Mouse (Mus musculus) neural tube, embryonic 14.5 days (tissue): ENCODE measurements around the gene Tmed4. TPM values are rescaled to one million over a fixed set of nuclear protein-coding genes. Genes with fewer than 3 reads are reported as not detected.

ENCODE experiments used
- ATAC-seq: fragments of 200-750 bp; cut with Nextera tagmentation; 2 replicates; pipeline ENCODE4 v1.8.0; 2017; ENCODE audit warnings: low read depth, mild to moderate bottlenecking, moderate TSS enrichment, moderate library complexity
- H3K27ac ChIP-seq: fragments of 300-500 bp; sonication (generic); 2 replicates; pipeline ENCODE4 v1.5.1; 2014; ENCODE audit warnings: low read depth, mild to moderate bottlenecking, control low read depth, low read length, moderate library complexity, mixed read lengths
- H3K27me3 ChIP-seq: fragments of 300-500 bp; sonication (generic); 2 replicates; pipeline ENCODE4 v1.6.1; 2014; ENCODE audit warnings: low read length; ENCODE audit not compliant: control insufficient read depth, insufficient read depth
- H3K36me3 ChIP-seq: fragments of 300-500 bp; sonication (generic); 2 replicates; pipeline ENCODE4 v1.6.1; 2014; ENCODE audit warnings: low read length, mixed read lengths; ENCODE audit not compliant: control insufficient read depth, insufficient read depth
- H3K4me1 ChIP-seq: fragments of 300-500 bp; sonication (generic); 2 replicates; pipeline ENCODE4 v1.6.1; 2014; ENCODE audit warnings: low read length; ENCODE audit not compliant: control insufficient read depth, insufficient read depth
- H3K4me2 ChIP-seq: fragments of 300-500 bp; sonication (generic); 2 replicates; pipeline ENCODE4 v1.6.1; 2014; ENCODE audit warnings: mild to moderate bottlenecking, low read depth, low read length, control low read depth
- H3K4me3 ChIP-seq: fragments of 300-500 bp; sonication (generic); 2 replicates; pipeline ENCODE4 v1.5.1; 2014; ENCODE audit warnings: low read depth, low read length, control low read depth, mixed read lengths
- H3K9ac ChIP-seq: fragments of 300-500 bp; sonication (generic); replicated peaks from 2 replicates; pipeline ENCODE4 v1.6.1; 2014; ENCODE audit warnings: low read depth, mild to moderate bottlenecking, control low read depth, low read length, mixed read lengths
- H3K9me3 ChIP-seq: fragments of 300-500 bp; sonication (generic); 2 replicates; pipeline ENCODE4 v1.6.1; 2016; ENCODE audit warnings: low read length; ENCODE audit not compliant: control insufficient read depth
- WGBS: fragments of 180-500 bp; shearing (Covaris S2); extraction: QIAGEN DNeasy Blood & Tissue Kit; methylation state at CpG from one replicate; pipeline ENCODE4 v1.1.7; 2014; 5-methylcytosine and 5-hydroxymethylcytosine counted together
- polyA plus RNA-seq: library from polyadenylated mRNA; unstranded; fragments of >200 nt; fragmentation: Nextera tagmentation; extraction: Ambion mirVana; gene quantifications from 2 replicates; pipeline ENCODE4 v1.2.1, GENCODE M21; 2014

Tmed4 gene
- polyA plus RNA-seq, 1 experiment from 2014 or later: 133 TPM

DNA sequence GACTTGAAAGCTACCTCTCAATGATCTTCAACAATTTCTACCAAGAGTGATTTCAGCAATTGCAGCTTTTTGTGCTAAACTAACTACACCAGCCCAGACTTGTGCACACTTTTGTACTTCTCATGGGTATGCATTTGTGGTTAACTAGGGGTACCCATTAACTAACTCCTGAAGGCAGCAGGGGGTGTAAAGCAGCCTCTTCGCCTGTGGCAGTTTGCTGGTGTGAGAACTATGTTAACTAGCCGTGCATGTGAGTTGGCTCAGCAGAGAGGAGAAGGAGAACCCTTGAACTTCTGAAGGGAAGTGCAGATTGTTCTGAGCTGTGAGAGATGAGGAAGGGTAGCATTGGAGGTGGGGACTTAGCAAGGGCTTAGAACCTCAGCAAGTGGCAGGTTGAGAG lies 28.1 kb upstream of the Tmed4 start:
- ATAC-seq: no peak
- WGBS: 89% methylated on average over 2 of the region's 2 CpGs

DNA sequence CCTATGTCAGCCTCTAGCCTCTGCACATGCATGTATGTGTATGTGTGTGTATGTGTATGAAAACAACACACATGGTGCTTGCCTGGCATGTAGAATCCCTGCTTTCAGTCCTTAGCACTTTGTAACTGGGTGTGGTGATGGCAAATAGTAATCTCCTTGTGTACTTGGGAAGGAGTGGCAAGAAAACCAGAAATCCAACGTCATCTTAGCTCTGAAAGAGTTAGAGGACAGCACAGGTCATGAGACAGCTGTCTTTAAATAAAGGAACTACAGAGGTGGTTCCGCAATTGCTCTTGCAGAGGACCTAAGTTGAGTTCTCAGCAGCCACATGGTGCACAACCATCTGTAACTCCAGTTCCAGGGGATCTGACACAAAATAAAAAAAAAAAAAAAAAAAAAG lies 24.8 kb upstream of the Tmed4 start:
- Histone ChIP-seq H3K9me3 (no peaks in the 10 kb centered on the region), H3K36me3 (peaks cover 24% of the 10 kb centered on the region), H3K4me3 (no peak overlapping the region), H3K9ac (no peak overlapping the region), H3K4me2 (no peak overlapping the region), H3K27ac (no peak overlapping the region), H3K27me3 (no peaks in the 10 kb centered on the region), H3K4me1 (no peaks in the 10 kb centered on the region)
- WGBS: 85% methylated on average over 2 of the region's 2 CpGs
- no peak for ATAC-seq

More for the DNA sequence above, 28.1 kb upstream of the Tmed4 start:
- Histone ChIP-seq H3K4me2 (no peak overlapping the region), H3K27me3 (no peaks in the 10 kb centered on the region), H3K27ac (no peak overlapping the region), H3K4me3 (no peak overlapping the region), H3K9me3 (no peaks in the 10 kb centered on the region), H3K4me1 (no peaks in the 10 kb centered on the region), H3K36me3 (peaks cover 16% of the 10 kb centered on the region), H3K9ac (no peak overlapping the region)

DNA sequence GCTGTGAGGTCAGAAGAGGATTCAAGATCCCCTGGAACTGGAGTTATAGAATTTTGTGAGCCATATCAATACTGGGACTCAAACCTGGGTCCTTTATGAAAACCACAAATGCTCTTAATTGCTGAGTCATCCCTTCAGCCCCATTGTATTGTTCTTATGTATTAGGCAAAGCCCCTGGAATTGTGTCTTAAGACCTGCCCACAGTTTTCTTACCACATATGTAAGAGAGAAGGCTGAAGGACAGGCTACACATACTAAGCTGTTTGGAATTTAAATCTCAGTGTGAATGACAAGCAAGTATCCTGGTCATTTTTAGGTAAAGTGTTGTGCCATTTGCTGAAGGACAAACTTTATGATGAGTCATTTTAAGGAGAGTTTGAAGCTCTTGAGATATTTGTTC lies 21.4 kb upstream of the Tmed4 start:
- peaks cover 24% of the 10 kb centered on the region for H3K36me3 ChIP-seq
- no peak overlapping the region for H3K9ac ChIP-seq
- no peak overlapping the region for H3K4me3 ChIP-seq
- ATAC-seq: no peak
- no peaks in the 10 kb centered on the region for H3K9me3 ChIP-seq
- no peak overlapping the region for H3K4me2 ChIP-seq
- H3K4me1 ChIP-seq: peaks cover 6% of the 10 kb centered on the region
- no peaks in the 10 kb centered on the region for H3K27me3 ChIP-seq
- H3K27ac ChIP-seq: no peak overlapping the region

DNA sequence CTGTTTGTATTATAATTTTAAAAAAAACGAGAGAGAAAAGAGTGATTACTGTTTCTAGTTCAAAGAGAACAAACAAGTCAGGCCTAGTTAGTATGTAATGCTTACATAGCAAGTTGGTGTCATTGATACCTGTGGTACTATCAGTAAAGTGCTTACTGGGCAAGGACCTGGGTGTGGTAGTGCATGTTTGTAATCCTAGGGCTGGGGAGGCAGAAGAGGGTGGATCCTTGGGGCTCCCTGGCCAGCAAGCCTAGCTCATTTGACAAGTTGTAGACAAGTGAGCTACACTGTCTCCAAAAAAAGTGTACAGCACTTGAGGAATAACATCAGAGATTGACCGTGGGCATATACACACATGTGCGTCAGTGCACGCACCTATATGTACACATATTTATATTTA lies 20.0 kb upstream of the Tmed4 start:
- H3K9me3 ChIP-seq: no peaks in the 10 kb centered on the region
- ATAC-seq: no peak
- H3K4me3 ChIP-seq: no peak overlapping the region
- H3K4me2 ChIP-seq: no peak overlapping the region
- H3K4me1 ChIP-seq: peaks cover 6% of the 10 kb centered on the region
- H3K9ac ChIP-seq: no peak overlapping the region
- 93% methylated on average over 4 of the region's 4 CpGs for WGBS
- no peak overlapping the region for H3K27ac ChIP-seq
- no peaks in the 10 kb centered on the region for H3K27me3 ChIP-seq
- peaks cover 18% of the 10 kb centered on the region for H3K36me3 ChIP-seq

DNA sequence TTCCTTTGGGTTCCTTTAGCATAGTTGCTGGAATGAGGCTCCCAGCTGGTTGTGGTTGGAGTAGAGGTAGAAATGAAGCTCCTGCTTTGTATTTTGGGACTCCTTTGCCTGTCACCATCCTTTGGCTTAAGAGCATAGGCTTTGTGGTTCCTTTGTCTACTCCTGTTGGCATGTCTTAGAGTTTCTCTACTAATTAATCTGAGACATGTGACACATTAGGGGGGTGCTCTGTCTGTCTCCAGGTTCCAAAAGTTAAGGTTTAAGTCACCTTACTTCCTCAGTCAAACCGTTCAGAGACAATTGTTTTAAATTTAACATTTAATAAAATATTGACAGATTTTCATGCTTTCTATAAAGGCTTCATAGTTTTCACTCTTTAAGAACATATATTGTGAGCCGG lies 18.9 kb upstream of the Tmed4 start:
- Histone ChIP-seq H3K4me1 (peaks cover 6% of the 10 kb centered on the region), H3K4me2 (no peak overlapping the region), H3K9me3 (no peaks in the 10 kb centered on the region), H3K36me3 (peaks cover 14% of the 10 kb centered on the region; the same call in 1 of the 2 replicates), H3K27me3 (no peaks in the 10 kb centered on the region), H3K27ac (no peak overlapping the region), H3K9ac (no peak overlapping the region), H3K4me3 (no peak overlapping the region)
- WGBS: 98% methylated on average over 2 of the region's 2 CpGs
- ATAC-seq: no peak

DNA sequence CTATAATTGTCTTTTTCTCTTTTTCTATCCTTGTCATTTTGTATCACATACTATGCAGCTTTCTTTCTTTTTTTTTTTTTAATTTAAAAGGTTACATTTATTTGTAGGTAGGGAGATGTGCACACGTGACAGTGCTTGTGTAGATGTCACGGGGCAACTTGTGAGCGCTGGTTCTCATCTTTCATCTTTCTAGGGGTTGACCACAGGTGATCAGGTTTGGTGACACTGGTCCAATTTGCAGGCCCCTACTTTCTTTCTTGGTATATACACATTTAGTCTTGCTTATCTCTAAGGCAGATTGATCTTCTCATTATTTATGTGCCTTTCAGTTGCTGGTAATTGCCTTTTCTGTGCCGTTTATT lies 18.3 kb upstream of the Tmed4 start:
- no peaks in the 10 kb centered on the region for H3K9me3 ChIP-seq
- H3K36me3 ChIP-seq: peaks cover 10% of the 10 kb centered on the region; the same call in 1 of the 2 replicates
- H3K27ac ChIP-seq: 0 out of 2 replicates have a peak overlapping the region, but pooled peaks have one; percentile 95
- H3K4me2 ChIP-seq: peak overlapping the region; percentile 78
- no peaks in the 10 kb centered on the region for H3K27me3 ChIP-seq
- 97% methylated on average over 4 of the region's 4 CpGs for WGBS
- H3K4me1 ChIP-seq: peaks cover 6% of the 10 kb centered on the region
- H3K4me3 ChIP-seq: no peak overlapping the region; the same call in 1 of the 2 replicates
- no peak overlapping the region for H3K9ac ChIP-seq
- ATAC-seq: no peak

DNA sequence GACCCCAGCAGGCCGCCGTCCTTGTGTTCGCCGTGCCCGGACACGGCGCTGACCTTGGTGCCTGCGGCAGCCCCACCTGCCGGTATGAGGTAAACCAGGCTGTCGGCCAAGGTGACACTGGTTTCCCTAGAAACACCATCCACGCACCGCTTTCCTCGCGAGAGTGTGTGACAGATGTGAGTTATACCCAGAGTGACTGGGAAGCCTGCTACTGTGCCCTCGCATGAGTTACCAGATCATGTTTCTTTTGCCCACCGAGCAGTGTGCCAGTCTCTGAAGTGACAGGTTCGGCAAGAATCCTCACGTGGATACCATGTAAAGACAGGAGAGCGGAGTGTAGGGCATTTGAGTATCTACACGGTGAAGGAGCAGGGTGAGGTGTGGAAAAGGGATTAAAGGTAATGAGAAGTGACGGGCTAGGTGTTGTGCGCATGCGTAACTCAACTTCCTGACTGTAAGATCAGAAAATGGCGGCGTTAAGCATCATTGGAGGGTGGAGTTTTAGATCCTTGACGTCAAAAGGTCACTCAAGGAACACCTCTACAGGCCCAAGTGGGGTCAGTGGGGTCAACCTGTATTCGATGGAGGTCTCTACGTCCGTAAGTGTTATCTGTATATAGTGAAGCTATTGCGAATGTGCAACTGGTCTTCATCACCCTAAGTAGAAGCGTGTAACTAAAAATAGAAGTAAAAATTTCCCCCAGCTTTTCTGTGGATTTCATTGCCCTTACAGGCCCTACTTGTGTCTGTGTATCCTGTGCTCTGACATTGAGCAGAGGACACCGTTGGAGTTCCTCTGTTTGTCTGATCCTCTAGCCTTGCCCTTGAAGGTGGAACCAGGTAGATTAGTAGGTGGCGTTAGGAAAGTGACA lies 17.7 kb upstream of the Tmed4 start:
- Histone ChIP-seq H3K9me3 (no peaks in the 10 kb centered on the region), H3K9ac (peak overlapping the region; percentile 71), H3K27me3 (no peaks in the 10 kb centered on the region), H3K4me3 (peak overlapping the region; percentile 75), H3K4me2 (peak overlapping the region; percentile 78), H3K36me3 (peaks cover 4% of the 10 kb centered on the region; the same call in 1 of the 2 replicates), H3K27ac (peak overlapping the region; percentile 95), H3K4me1 (peaks cover 6% of the 10 kb centered on the region)
- ATAC-seq: peak; percentile 77
- 21% methylated on average over 31 of the region's 33 CpGs for WGBS

DNA sequence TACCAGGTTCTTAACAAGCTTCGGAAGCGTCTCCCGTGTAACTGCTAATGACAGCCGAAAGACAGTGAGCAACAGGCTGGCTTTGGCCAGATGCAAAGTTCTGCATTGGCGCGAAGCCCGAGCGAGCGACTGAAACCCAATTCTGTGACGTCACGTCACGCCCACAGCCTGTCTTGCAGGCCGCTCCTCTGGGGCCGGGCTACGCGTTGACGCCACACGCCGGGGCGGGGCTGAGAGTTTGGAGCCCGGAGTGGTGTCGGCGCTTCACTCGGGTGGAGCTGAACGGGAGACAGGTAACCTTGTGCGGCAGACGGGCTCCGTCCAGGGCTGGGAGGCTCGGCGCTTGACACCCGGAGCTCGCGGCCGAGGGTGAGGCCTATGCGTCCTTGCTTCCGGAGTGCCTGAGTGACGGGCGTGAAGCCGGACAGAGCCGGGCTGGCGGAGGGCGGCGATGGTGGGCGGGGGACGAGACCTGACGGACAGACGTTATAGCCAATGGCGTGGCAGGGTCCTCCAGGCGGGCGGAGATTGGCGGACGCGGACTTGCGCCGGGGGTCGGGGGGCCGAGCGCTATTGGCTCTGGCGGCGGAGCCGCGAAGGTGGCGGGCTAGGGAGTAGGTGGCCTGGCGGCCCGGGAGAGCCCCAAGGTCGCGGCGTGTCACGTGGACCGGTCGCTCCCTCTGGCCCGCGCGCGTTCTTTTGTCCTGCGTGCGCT lies 16.9 kb upstream of the Tmed4 start, which contains the start of gene Ogdh:
Gene Ogdh (plus strand): TSS at position 233 of the 715 bp plus-strand sequence.
- Histone ChIP-seq H3K27ac (peak within 1 kb of the TSS; percentile 95), H3K36me3 (no peaks in the 10 kb centered on the region), H3K9me3 (no peaks in the 10 kb centered on the region), H3K4me2 (peak within 1 kb of the TSS; percentile 78), H3K4me1 (peaks cover 6% of the 10 kb centered on the region), H3K9ac (peak within 1 kb of the TSS; percentile 71), H3K4me3 (peak within 1 kb of the TSS; percentile 75), H3K27me3 (no peaks in the 10 kb centered on the region)
- WGBS: under 1% methylated on average over 75 of the region's 77 CpGs
- peak; percentile 98 for ATAC-seq

DNA sequence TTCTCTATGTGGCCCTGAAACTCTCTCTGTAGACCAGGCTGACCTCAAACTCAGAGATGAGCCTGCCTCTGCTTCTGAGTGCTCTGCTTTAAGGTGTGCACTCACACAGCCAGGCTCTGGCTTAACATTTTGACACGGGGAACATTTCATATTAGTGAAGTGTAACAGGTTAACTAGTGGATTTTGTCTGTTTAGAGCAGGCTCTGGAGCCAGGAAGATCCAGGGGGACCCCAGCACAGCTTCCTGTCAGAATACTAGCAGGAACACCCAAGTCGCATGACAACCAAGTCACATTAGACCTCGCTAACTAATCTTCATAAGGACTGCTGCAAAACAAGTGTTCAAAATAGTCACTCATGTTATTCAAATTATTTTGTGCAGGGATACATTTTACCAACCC lies 16.2 kb upstream of the Tmed4 start:
- Histone ChIP-seq H3K9ac (peak overlapping the region; percentile 71), H3K4me1 (peaks cover 6% of the 10 kb centered on the region), H3K27ac (peak overlapping the region; percentile 95), H3K27me3 (no peaks in the 10 kb centered on the region), H3K36me3 (no peaks in the 10 kb centered on the region), H3K9me3 (no peaks in the 10 kb centered on the region), H3K4me2 (peak overlapping the region; percentile 78), H3K4me3 (peak overlapping the region; percentile 75)
- no peak for ATAC-seq
- 35% methylated on average over 3 of the region's 3 CpGs for WGBS
